Mouse (Mus musculus) liver, embryonic 14.5 days (tissue): ENCODE measurements at regions not wholly inside any gene's neighbourhood (a gene's known extent, or its start where the extent isn't known, plus 50 kb on each side); places are given as distances from the start of the nearest gene placed in this dataset.

ENCODE experiments used
- CTCF ChIP-seq: IDR thresholded peaks from 2 replicates; pipeline ENCODE4 v1.5.1; 2016; ENCODE audit warnings: antibody characterized with exemption, low read depth, control low read depth
- EP300 ChIP-seq: IDR thresholded peaks from 2 replicates; pipeline ENCODE4 v1.6.1; 2016; ENCODE audit warnings: antibody characterized with exemption, low read depth

GRCm38 (mm10) chr3:39776278-39777039 lies 754.6 kb upstream of the Intu start:
- TF ChIP-seq CTCF (no peak), EP300 (no peak)
